Mouse (Mus musculus) right cerebral cortex, adult 2 months (tissue): ENCODE data around the gene Ubac2.
"Not testable (repeated sequence)": the region's sequence is repeated elsewhere in the genome, so short reads cannot be mapped to it uniquely, and the experiment has no call there.

Experiments
- DNase-seq, 2 experiments: peaks; one replicate each; pipeline ENCODE4 v3.0.0; 2021 to 2022; ENCODE audit warnings: low spot score in 2 of 2

Gene Ubac2

DNA sequence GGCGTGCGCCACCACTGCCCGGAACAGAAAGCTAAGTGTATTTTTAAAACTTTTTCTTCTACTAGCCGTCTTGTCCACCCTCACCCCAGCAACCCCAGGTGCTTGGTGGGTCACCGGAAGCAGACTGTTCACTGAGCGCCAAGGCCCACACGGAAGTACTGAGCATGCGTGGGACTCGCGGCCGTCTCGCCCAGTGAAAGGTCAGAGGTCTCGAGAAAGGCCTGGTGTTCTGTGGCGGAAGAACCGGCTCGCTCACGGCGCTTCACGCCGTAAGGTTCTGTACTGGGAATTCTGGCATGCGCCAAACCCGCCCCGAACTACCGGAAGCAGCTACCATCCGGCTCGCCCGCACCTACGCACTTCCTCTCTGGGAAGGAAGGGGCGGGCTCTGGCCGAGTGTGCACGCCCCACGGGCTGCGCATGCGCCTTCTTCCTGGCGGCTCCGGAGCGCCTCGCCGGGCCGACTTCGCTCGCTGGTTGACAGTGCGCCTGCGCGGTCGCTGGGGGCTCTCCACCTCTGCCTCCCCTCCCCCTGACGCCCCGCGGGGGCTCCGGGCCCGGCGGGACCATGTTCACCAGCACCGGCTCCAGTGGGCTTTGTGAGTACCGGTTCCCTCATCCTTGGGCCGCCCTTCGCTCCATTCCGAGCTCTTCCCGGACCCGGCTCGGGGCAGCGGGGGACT lies at the start of gene Ubac2:
Gene Ubac2, plus strand, starts transcription at position 445 of the 683 bp plus-strand sequence.
- DNase-seq, result peak; percentile 97 to 98

DNA sequence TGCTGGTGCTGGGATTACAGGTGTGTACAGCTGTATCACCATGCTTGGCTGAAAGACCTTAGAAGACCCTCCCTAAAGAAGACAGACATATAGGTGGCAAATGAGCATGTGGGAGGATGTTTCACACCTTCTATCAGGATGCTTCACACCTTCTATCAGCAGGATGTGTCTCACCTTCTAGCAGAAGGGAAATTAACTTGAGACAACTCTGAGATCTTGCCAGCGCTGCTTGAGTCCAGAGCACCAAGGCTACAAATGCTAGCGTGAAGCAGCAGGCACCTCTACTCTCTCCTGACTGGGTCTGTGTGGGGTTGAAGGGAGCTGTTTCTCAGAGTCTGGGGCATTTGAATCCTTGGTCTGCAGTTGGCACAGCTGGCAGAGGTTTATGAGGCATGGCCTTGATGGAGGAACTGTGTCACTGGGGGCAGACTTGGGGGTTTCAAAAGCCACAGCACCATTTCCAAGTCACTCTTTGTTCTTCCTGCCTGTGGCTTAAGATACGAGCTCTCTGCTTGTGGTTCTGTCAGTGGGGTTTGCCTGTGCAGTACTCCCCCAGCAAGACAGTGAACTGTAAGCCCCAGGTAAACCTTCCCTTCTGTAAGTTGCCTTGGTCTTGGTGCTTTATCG lies 48.5 kb upstream of the Ubac2 start:
- DNase-seq, result no peak

GRCm38 (mm10) chr14:121833001-121833520 lies 45.4 kb upstream of the Ubac2 start:
- DNase-seq, result no peak

- no peak for DNase-seq
Measured at GRCm38 (mm10) chr14:121838161-121838560, 40.3 kb upstream of the Ubac2 start.

DNA sequence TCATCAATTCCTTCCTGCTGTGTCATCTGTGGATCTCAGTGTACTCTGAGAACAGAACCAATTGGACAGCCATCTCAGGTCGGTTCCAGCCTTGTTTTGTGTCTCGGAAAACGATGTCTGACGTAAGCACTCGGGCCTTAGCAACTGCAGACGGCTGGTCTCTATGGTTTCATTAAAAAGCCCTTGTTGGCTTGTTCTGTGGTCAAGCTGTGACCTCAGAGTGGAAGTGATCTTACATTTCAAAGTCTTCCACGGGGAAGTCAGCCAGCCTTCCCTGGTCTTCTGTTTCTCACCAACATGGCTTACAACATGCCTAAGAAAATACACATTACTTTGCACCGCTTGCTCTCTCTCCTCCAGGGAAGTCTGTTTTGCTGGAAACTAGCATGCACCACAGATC lies 38.2 kb upstream of the Ubac2 start:
- no peak for DNase-seq

- DNase-seq, result no peak
Measured at GRCm38 (mm10) chr14:121844486-121844885, 33.9 kb upstream of the Ubac2 start.

- DNase-seq, result no peak
Measured at GRCm38 (mm10) chr14:121851231-121851630, 27.2 kb upstream of the Ubac2 start.

- peak; percentile 9 to 26 for DNase-seq
Measured at GRCm38 (mm10) chr14:121852531-121852930, 25.9 kb upstream of the Ubac2 start.

DNA sequence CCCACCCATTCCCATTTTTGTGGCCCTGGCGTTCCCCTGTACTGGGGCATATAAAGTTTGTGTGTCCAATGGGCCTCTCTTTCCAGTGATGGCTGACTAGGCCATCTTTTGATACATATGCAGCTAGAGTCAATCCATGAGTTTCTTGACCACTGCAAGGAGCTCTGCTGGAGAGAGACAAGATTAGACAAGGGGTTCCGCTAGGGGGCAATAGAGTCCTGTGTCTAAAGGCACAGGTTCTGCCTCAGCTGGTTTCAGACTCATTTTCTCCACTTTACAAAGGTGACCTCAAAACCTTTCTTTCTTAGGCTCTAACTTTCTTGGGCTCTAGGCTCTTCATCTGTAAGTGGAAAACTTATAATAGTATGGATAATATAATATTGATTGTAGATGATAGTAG lies 13.3 kb upstream of the Ubac2 start:
- DNase-seq, result peak; percentile 78 to 79

GRCm38 (mm10) chr14:121866574-121866973 lies 11.8 kb upstream of the Ubac2 start:
- DNase-seq, result no peak

- DNase-seq, result peak in 1 of 2 experiments; percentile 17
Measured at GRCm38 (mm10) chr14:121869111-121869510, 9.3 kb upstream of the Ubac2 start.

DNA sequence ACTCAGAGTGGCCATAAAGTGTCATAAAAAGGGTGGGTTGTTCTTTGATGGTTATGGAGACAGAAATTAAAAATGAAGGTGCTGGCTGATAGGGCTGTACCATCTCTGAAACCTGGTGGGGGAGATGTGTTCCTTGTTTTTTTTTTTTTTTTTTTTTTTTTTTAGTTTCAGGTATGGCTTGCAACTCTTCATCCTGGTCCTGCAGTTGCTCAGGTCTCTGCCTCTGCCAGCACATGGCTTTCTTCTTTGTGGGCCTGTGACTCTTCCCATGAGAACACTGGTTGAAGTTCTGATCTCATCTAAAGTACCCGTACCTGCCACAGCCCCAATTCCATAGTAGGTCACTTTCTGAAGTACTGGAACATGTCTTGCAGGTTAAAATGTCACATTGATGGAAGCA lies 5.7 kb upstream of the Ubac2 start:
- DNase-seq, result no peak

GRCm38 (mm10) chr14:121873172-121873571 lies 5.2 kb upstream of the Ubac2 start:
- DNase-seq, result no peak

DNA sequence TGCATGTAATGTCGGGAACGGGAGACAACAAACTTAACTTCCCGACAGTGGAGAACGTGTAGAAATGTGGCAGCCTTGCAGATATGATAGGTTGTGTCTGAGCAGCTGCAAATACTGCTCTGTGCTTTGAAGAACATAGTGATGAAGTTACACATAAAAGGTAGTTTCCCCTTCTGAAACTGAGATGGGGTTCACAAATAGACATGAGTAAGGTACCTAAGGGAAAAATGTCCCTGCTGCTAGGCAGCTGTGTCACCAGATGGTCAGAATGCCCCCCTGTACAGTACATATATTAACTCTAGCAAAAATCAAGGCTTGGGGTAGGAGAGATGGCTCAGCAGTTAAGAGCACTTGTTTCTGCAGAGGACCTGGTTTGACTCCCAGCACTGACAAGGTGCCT lies 4.8 kb upstream of the Ubac2 start:
- no peak for DNase-seq

DNA sequence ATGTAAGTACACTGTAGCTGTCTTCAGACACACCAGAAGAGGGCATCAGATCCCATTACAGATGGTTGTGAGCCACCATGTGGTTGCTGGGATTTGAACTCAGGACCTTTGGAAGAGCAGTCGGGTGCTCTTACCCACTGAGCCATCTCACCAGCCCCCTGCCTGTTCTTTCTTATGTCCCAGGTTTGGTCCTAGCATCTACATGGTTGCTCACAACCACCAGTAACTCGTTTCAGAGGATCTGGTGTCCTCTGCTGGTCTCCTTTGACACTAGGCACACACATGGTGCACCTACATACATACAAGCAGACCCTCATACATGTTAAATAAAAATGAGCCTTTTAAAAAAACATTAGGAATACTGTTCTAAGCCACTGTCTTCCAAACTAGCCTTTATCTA lies 2.2 kb upstream of the Ubac2 start:
- not testable (repeated sequence) for DNase-seq

GRCm38 (mm10) chr14:121876860-121877259 lies 1.6 kb upstream of the Ubac2 start:
- DNase-seq, result no peak

- DNase-seq, result no peak
Measured at GRCm38 (mm10) chr14:121877640-121878039, 780 bp upstream of the Ubac2 start.

GRCm38 (mm10) chr14:121878859-121879206 lies 413 bp downstream of the Ubac2 start:
- peak in 1 of 2 experiments; percentile 14 for DNase-seq

GRCm38 (mm10) chr14:121879266-121879840 lies 933 bp downstream of the Ubac2 start:
- peak; percentile 10 to 13 for DNase-seq

GRCm38 (mm10) chr14:121881211-121881610 lies 2.8 kb downstream of the Ubac2 start:
- DNase-seq, result no peak

DNA sequence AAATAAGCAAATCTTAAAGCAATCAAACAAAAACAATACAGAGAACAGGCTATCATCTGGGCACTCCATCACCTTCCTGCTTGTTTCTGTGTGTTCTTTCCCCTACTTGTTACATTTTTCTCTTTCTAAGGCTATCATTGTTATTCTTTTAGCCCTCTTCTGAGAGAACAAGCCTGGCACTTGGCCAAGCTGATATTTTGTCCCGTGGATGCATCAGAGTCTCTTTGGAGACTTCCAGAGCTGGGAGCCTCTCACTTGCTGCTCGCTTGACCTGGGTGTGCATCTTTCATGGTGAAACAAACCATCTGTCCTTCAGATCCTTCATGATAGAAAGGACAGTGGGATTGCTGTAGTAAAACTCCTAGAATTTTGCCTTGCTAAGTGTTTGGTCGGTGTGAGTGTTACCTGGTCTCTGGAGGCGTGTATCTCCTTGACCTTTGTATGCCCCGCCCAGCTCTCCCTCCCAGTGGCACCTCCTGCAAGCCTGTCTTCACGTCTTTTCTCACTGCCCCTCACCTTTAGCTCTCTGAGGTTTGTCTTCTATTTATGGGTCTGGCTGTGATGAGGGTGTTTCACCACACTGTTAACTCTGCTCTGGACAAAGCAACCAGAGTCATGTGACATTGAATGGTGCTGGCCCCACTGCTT lies 5.9 kb downstream of the Ubac2 start:
- no peak for DNase-seq

GRCm38 (mm10) chr14:121893747-121894146 lies 15.3 kb downstream of the Ubac2 start:
- no peak for DNase-seq
